8 mouse cellular contexts compared by ENCODE assay signal in genomic region chr10:125798678-125799077, GRCm38 (mm10).
DNase-seq lines count a peak whose midpoint lies in the region; ATAC-seq and TF ChIP-seq lines count a peak whose summit lies in the region.

No protein-coding gene starts in this region.

- DNase-seq in lung, postnatal 0 days (ENCODE audit: low spot score): peak; percentile 47
- DNase-seq in lung, postnatal 36 days: no peak
- DNase-seq in stomach, postnatal 0 days (ENCODE audit: low spot score): peak; percentile 60
- DNase-seq in layer of hippocampus, postnatal 25 days (ENCODE audit: extremely low spot score in 1 of 2, low spot score in 1 of 2): no peak
- DNase-seq in right cerebral cortex, adult 18-20 months: no peak
- DNase-seq in adrenal gland, postnatal 25 days: no peak

- H3K9ac ChIP-seq in lung, postnatal 0 days (replicated peaks; ENCODE audit: low read depth): no peak overlapping the region
- H3K9ac ChIP-seq in forebrain, embryonic 16.5 days (replicated peaks; ENCODE audit: low read depth, low read length): no peak overlapping the region
- H3K9ac ChIP-seq in limb, embryonic 13.5 days: peak overlapping the region; percentile 53; the same call in 1 of the 2 replicates
- no peak overlapping the region for H3K9ac ChIP-seq in stomach, postnatal 0 days (ENCODE audit: low read length)

- no peak overlapping the region for H3K4me3 ChIP-seq in lung, postnatal 0 days (ENCODE audit: low read depth, low read length)
- H3K4me3 ChIP-seq in forebrain, embryonic 16.5 days (replicated peaks; ENCODE audit: low read length): no peak overlapping the region
- H3K4me3 ChIP-seq in limb, embryonic 13.5 days: no peak overlapping the region
- H3K4me3 ChIP-seq in stomach, postnatal 0 days (ENCODE audit: low read depth, low read length): no peak overlapping the region

- H3K4me1 ChIP-seq in lung, postnatal 0 days (ENCODE audit: insufficient read depth, low read depth, low read length): no peaks in the 10 kb centered on the region
- peaks cover 6% of the 10 kb centered on the region; the same call in 1 of the 2 replicates for H3K4me1 ChIP-seq in forebrain, embryonic 16.5 days (replicated peaks; ENCODE audit: control insufficient read depth, insufficient read depth, low read length)
- H3K4me1 ChIP-seq in limb, embryonic 13.5 days: peaks cover 21% of the 10 kb centered on the region
- H3K4me1 ChIP-seq in stomach, postnatal 0 days (replicated peaks; ENCODE audit: control insufficient read depth, insufficient read depth): no peaks in the 10 kb centered on the region

- 12% methylated on average over 13 of the region's 13 CpGs for WGBS in lung, postnatal 0 days
- 15% methylated on average over 13 of the region's 13 CpGs for WGBS in forebrain, embryonic 16.5 days
- WGBS in limb, embryonic 13.5 days: 6% methylated on average over 13 of the region's 13 CpGs
- WGBS in stomach, postnatal 0 days: 14% methylated on average over 13 of the region's 13 CpGs

- no peak for ATAC-seq in lung, postnatal 0 days
- ATAC-seq in forebrain, embryonic 16.5 days: peak; percentile 54; the same call in 1 of the 2 replicates
- peak; percentile 58; the same call in 1 of the 2 replicates for ATAC-seq in limb, embryonic 13.5 days (ENCODE audit: low FRiP score, low read depth)
- no peak for ATAC-seq in stomach, postnatal 0 days (ENCODE audit: low FRiP score, low TSS enrichment)

- TF ChIP-seq EP300 in lung, postnatal 0 days (IDR thresholded peaks at IDR 0.05): no peak
- no peak for TF ChIP-seq EP300 in stomach, postnatal 0 days (optimal IDR thresholded peaks at IDR 0.05)

- H3K27ac ChIP-seq in lung, postnatal 0 days (ENCODE audit: low read length): no peak overlapping the region
- H3K27ac ChIP-seq in forebrain, embryonic 16.5 days (ENCODE audit: low read length): no peak overlapping the region
- H3K27ac ChIP-seq in limb, embryonic 13.5 days: peak overlapping the region; percentile 67
- no peak overlapping the region for H3K27ac ChIP-seq in stomach, postnatal 0 days (replicated peaks)

- 0 out of 2 replicates have a peak overlapping the region, but pooled peaks have one; percentile 5 for H3K4me2 ChIP-seq in lung, postnatal 0 days (replicated peaks; ENCODE audit: low read depth, low read length)
- H3K4me2 ChIP-seq in forebrain, embryonic 16.5 days (ENCODE audit: low read length): no peak overlapping the region
- H3K4me2 ChIP-seq in limb, embryonic 13.5 days (replicated peaks): peak overlapping the region; percentile 48
- no peak overlapping the region for H3K4me2 ChIP-seq in stomach, postnatal 0 days (replicated peaks; ENCODE audit: low read depth)

- no peaks in the 10 kb centered on the region for H3K9me3 ChIP-seq in lung, postnatal 0 days (ENCODE audit: low read length)
- H3K9me3 ChIP-seq in forebrain, embryonic 16.5 days (ENCODE audit: control insufficient read depth, low read length): no peaks in the 10 kb centered on the region
- H3K9me3 ChIP-seq in limb, embryonic 13.5 days: no peaks in the 10 kb centered on the region
- no peaks in the 10 kb centered on the region for H3K9me3 ChIP-seq in stomach, postnatal 0 days (ENCODE audit: control insufficient read depth, low read length)

- H3K27me3 ChIP-seq in lung, postnatal 0 days (replicated peaks; ENCODE audit: insufficient read depth, low read length): no peaks in the 10 kb centered on the region
- no peaks in the 10 kb centered on the region for H3K27me3 ChIP-seq in forebrain, embryonic 16.5 days (replicated peaks; ENCODE audit: control insufficient read depth, insufficient read depth, low read length)
- H3K27me3 ChIP-seq in limb, embryonic 13.5 days: no peaks in the 10 kb centered on the region
- no peaks in the 10 kb centered on the region for H3K27me3 ChIP-seq in stomach, postnatal 0 days (ENCODE audit: control insufficient read depth, insufficient read depth, low read length)

- H3K36me3 ChIP-seq in lung, postnatal 0 days (ENCODE audit: insufficient read depth, low read length): no peaks in the 10 kb centered on the region
- H3K36me3 ChIP-seq in forebrain, embryonic 16.5 days (ENCODE audit: control insufficient read depth, insufficient read depth): no peaks in the 10 kb centered on the region
- no peaks in the 10 kb centered on the region for H3K36me3 ChIP-seq in limb, embryonic 13.5 days
- H3K36me3 ChIP-seq in stomach, postnatal 0 days (ENCODE audit: control insufficient read depth, insufficient read depth, low read length): no peaks in the 10 kb centered on the region

- TF ChIP-seq CTCF in lung, postnatal 0 days (IDR thresholded peaks at IDR 0.05): 0 out of 2 replicates have a peak, but pooled peaks have one; percentile 7
- peak; percentile 18; the same call in 1 of the 2 replicates for TF ChIP-seq CTCF in stomach, postnatal 0 days (IDR thresholded peaks at IDR 0.05; ENCODE audit: low read depth)

Comparison
In these comparisons a context has a peak if more than half of its experiments do, and no peak if none do; other contexts are left out.
1. DNase-seq: peak in lung, postnatal 0 days (single experiment) and stomach, postnatal 0 days (single experiment); none in lung, postnatal 36 days (single experiment), layer of hippocampus, postnatal 25 days (0 of 2), right cerebral cortex, adult 18-20 months (single experiment) and adrenal gland, postnatal 25 days (single experiment).
2. ATAC-seq: peak in forebrain, embryonic 16.5 days (single experiment) and limb, embryonic 13.5 days (single experiment); none in lung, postnatal 0 days (single experiment) and stomach, postnatal 0 days (single experiment).
3. H3K4me2 ChIP-seq: peak in lung, postnatal 0 days (single experiment) and limb, embryonic 13.5 days (single experiment); none in forebrain, embryonic 16.5 days (single experiment) and stomach, postnatal 0 days (single experiment).